Mouse (Mus musculus) lung, adult 2 months (tissue): Measurements from ENCODE around the gene Nudt5.

Source experiments
- CTCF ChIP-seq: fragments of 200-500 bp; IDR thresholded peaks from 2 replicates; pipeline ENCODE4 v1.5.1; 2011; ENCODE audit warnings: mild to moderate bottlenecking, low read length, control low read depth; ENCODE audit not compliant: insufficient read depth
- POLR2A ChIP-seq: fragments of 200-500 bp; IDR thresholded peaks from 2 replicates; pipeline ENCODE4 v1.6.1; 2011; ENCODE audit warnings: low read depth, mild to moderate bottlenecking, control low read depth, low read length, borderline replicate concordance; ENCODE audit errors: extremely low read depth

- no peak for TF ChIP-seq POLR2A
- TF ChIP-seq CTCF: no peak; the same call in 1 of the 2 replicates
These were observed 20.6 kb upstream of the Nudt5 start for GRCm38 (mm10) chr2:5824213-5824612.
